Mouse (Mus musculus) gonadal fat pad, adult 2 months (tissue): Measurements from ENCODE around the gene Cep78. TPM values are rescaled to one million over a fixed set of nuclear protein-coding genes. Genes with fewer than 3 reads are reported as not detected.

Experiments used
- DNase-seq: peaks from one replicate; pipeline ENCODE4 v3.0.0-alpha.2; 2012; ENCODE audit warnings: low read depth
- polyA plus RNA-seq: library from polyadenylated mRNA; depleted of rRNA; stranded (reverse); fragments of >200 nt; gene quantifications from 2 replicates; pipeline ENCODE4 v1.2.3, GENCODE M21; 2012; rRNA removed

Cep78 gene
- 3.1 and 3.6 TPM in 2 replicates for polyA plus RNA-seq

DNA sequence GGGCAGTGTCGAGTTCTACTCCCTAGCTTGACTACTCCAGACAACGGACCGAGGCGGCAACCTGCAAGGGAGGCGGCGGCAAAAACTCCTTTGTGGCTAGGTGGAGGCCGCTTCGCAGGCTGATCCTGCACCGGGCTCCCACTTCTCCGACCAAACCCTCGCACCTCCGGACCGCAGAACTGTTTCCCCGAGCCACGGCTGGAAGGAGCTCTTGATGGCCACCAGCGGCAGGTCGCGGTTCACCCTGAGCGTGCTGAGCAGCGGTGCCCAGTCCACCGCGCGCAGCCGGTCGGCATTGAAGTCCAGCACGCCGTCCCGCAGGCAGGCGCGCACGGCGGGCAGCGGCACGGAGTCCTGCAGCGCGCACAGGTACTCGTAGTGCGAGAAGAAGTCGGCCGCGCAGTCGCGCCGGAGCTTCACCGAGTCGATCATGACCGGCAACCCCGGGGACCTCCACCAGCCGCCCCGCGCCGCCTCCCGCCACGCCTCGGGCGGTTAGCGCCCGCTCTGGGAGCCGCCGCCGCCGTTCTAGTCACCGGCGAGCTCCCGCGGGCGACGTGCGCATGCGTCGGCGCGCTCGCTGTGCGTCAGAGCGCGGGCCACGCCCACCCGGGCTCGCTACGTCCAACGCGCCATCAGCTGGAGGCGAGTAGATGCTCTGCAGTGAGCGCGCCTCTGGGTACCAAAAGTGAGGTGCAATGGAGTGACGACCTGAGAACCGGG lies at the start of gene Cep78:
Gene Cep78 (minus strand): TSS at position 541 of the 723 bp plus-strand sequence.
- DNase-seq: no peak

DNA sequence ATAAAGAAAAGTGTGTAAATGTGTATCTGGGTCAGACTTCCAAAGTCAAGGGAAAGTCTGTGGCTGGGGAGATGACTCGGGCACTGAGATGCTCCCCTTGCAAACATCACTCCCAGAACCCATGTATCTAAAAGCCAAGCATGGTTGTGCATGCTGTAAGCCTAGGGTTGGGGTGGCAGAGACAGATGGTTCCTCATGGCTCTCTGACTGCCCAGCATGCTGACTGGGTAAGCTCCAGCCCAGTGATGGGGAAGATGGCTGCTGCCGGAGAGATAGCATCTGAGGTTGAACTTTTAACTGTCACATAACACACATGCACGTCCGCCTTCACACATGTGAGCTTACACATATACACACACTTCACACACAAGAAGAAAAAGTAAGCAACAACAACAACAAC lies 46.5 kb upstream of the Cep78 start:
- no peak for DNase-seq

- peak; percentile 28 for DNase-seq
Measured at GRCm38 (mm10) chr19:16029253-16029771, 44.5 kb upstream of the Cep78 start.

DNA sequence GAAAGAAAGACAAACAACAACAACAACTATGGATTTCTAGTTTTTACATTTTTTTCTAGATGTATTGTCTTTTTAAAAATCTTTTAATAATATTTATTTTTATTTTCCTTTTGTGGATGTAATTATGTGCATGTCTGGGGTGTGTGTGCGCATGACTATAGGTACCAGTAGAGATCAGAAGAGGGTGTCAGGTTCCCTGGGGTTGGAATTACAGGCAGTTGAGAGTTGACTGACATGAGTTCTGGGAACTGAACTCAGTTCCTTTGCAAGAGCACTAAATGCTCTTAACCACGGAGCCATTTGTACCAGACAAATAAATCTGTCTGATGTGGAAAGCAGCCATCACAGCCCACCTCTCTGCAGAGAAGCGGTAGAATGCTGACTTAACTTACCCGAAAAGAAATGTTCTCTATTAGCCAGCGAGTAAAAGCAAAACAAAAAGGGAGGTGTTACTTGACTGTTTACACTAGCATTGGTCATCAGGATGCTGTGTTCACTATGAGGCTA lies 44.0 kb upstream of the Cep78 start:
- no peak for DNase-seq

DNA sequence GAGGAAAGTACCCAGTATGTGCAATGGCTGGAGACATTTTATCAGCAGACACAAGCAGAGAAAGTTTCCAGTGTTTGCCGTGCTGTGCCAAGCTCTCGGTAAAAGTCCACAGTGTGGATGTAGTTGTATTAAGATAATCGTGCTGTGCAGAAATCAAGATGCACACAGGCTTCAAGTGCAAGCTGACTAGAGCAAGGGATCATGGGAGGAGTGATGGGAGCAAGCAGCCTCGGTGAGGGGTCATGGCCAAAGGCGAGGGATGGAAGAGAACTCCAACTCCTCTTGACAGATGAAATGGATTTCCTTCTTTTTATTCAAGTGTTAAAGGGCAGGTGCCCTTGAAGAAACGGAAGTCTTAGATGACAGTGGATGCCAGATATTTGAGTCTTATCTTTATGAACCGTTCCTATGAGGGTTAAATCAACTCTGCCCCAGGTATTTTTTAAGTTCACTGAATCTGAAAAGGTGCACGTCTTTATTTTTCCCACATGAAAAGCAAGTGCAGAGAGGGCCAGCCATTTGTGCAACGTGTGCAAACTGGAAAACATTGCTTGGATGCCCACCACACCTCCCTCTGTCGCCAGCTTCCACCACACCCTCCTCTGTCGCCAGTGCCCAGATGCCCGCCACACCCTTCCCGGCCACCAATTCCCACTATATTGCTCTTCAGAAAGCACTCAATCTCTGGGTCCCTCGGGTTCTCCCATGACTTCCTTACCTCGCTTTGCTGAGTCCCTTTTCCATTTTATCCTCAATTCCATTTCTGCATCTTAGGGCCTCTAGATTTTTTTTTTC lies 43.3 kb upstream of the Cep78 start:
- no peak for DNase-seq

DNA sequence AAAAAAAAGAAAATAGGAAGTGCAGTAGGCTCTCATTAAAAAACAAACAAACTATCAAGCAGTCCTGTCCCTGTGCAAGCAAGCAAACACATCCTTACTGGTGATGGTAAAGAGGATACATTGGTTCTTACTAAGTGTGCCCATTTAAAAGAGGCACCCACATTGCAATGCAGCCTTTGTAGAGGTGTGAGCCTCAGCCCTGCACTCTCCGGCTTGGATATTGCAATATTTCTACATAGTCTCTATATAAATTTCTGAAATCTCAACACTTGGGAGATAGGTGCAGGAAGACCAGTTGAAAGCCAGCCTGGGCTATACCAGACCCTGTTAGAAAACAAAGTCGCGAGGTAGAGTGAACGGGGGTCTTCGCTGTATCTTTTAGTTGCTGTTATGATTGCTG lies 41.5 kb upstream of the Cep78 start:
- no peak for DNase-seq

DNA sequence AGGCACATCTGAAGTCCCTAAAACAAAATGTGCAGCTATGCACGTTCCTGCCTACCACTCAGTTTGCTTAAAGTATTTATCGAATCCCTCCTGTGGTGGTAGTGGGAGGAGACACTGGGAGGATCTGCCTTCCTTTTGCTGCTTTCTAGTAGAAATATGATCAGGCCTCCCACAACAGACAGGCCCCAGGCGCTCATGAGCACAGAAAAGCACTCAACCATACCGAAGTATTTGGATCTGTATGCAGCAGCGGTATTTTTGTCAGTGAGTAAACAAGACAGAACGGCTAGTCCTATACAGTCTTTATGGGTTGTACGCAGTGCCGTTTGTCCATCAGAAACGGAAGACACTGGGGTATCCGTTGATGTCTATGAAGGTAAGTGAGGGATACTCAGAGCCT lies 37.4 kb upstream of the Cep78 start:
- DNase-seq: no peak

- DNase-seq: no peak
Measured at GRCm38 (mm10) chr19:16016171-16016570, 31.4 kb upstream of the Cep78 start.

- no peak for DNase-seq
Measured at GRCm38 (mm10) chr19:16015191-16015968, 30.6 kb upstream of the Cep78 start.

GRCm38 (mm10) chr19:16009746-16010337 lies 25.1 kb upstream of the Cep78 start:
- no peak for DNase-seq

GRCm38 (mm10) chr19:16009111-16009510 lies 24.3 kb upstream of the Cep78 start:
- no peak for DNase-seq

DNA sequence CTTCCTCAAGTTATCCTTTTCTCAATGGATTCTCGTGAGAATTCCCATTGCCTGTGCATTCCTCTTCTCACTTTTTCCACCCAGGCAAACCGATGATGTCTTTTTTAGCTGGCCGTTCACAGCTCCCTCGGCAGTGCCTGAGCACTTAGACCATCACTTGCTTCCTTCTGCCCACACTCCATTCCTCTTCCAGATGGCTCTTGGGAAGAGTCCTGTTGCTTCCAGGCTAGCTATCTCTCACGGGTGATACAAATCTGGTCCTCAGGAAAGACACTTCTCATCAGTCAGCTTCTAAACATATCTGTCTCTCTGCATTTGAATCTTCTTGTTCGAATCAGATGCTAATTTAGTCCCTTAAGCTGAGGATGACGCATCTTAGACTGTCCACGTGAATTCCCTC lies 22.3 kb upstream of the Cep78 start:
- no peak for DNase-seq

DNA sequence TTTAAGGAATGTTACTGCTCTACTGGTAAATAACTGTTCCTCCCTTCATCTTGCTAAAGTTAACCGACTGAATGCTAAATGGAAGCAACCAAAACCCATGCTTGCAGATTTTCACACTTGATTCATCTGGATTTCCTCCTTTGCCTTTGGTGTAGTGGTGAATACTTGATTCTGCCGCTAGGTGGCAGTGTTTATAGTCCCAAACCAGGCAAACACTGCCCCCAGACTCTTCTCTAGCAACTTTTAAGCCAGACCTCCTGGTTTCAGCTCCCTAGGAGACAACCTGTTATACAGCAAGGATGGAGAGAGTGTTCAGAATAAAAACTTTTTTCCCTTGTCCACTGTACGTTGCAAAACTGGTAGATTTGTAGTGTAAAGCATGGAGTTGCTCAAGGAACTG lies 13.4 kb upstream of the Cep78 start:
- no peak for DNase-seq

DNA sequence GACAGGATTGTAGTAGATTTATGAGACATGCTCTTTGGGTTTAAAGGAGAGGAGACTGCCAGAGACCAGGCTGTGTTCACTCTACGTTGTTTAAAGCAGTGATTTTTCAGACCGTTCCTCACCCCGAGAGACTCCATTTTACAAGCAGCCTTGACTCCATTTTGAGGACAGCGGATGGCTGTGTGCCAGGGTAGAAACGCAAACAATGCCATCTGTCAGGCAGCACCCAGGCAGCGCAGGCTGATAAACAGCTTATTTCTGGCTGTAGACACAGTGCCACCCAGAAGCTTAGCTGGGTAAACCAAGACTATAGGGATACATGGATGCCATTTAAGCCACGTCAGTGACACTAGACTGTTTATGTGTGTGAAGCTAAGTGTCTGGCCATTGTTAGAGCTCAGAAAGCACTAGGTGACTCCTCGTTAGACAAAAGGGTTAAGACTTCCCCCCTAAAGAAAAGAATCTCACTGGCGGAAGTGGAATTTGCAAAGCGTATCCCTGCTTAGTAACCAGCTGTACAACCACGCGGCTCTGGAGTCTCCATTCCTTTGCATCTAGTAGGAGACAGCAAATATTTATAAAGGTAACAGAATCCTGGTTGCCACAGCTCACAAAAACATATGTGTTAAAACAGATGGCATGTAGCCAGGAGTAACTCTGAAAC lies 12.2 kb upstream of the Cep78 start:
- DNase-seq: no peak

DNA sequence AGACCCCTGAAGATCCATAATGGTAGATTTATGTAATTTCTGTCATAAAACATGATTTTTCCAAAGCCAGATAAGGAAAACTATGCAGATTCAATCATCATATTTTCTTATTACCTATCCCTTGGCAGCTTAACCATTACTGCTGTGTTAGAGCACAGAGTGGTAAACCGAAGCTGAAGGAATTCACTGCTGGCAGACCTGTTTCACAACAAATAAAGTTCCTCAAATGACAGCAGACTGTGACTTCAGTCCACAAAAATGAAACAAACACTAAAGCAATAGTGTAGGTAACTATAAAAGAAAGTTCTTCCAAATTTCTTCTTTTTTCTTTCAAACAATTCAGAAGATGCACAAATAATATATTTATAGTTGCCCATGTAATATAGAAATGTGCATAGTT lies 5.3 kb upstream of the Cep78 start:
- no peak for DNase-seq

DNA sequence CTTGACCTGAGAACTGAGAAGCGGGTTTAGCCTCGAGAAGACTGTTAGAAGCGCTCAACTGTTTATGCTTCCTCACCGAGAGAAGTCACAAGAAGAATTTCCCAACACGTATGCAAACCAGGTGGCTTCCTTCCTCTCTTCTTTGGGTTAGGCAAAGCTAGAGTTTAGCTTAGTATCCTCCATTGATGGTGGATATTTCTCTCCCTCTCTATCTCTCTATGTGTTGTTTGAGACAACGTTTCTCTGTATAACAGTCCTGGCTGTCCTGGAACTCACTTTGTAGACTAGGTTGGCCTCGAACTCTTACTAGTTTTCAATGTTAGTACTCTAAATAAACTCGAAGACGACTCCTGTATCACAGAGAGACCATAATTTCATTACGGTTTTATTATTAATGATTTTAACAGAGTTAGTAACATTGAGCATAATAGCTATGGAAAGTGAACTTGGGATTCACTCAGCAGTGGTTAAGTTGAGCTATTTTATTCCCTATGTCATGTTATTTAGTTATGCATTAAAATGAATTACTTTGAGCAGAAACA lies 454 bp upstream of the Cep78 start:
- DNase-seq: no peak

DNA sequence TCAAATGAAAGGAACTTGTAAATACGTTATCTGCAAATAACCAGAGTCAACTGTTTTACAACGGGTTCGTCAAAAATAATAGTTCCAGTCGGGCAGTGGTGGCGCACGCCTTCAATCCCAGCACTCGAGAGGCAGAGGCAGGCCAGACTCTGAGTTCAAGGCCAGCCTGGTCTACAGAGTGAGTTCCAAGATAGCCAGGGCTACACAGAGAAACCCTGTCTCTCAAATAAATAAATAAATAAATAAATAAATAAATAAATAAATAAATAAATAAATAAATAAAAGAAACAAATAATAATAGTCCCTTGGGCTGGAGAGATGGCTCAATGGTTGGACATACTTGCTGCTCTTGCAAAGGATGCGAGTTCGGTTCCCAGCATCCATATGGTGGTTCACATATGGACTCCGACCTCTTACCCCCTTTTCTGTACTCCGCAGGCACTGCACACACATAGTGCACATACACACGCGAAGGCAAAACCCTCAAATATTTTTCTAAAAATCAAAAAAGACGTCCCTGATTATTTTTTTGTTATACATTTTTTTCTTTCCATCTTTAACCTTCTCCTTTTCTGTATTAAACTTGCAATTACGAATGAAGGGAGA lies 947 bp downstream of the Cep78 start:
- no peak for DNase-seq

GRCm38 (mm10) chr19:15982926-15983738 lies 1.7 kb downstream of the Cep78 start:
- no peak for DNase-seq

DNA sequence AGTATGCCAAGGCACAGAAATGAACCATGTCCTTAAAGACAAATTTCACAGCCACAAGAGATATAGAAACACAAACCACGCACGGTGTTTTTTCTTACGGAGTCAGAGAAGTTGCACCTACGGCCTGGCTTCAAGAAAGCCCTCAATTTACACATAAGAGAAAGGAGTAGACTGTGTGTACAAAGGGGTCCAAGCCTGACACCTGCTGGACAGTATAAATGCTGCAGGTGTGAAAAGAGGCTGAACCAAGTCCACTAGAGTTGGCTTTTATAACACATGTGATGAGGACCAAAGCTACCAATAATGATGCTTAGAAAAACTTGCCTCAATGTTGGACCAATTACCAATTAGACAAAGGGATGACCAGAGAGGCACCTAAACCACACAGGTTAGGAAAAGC lies 2.9 kb downstream of the Cep78 start:
- no peak for DNase-seq

GRCm38 (mm10) chr19:15973365-15973764 lies 11.4 kb downstream of the Cep78 start:
- no peak for DNase-seq
